Mouse (Mus musculus): ENCODE results near the gene Glt28d2. TPM values are rescaled to one million over a fixed set of nuclear protein-coding genes. Genes with fewer than 3 reads are reported as not detected.
A peak's percentile ranks its signal among the peaks of the same experiment; 100 is the strongest.

Gene Glt28d2
- total RNA-seq, 2 experiments from 2014 or later, result 8.1 to 8.6 TPM

DNA sequence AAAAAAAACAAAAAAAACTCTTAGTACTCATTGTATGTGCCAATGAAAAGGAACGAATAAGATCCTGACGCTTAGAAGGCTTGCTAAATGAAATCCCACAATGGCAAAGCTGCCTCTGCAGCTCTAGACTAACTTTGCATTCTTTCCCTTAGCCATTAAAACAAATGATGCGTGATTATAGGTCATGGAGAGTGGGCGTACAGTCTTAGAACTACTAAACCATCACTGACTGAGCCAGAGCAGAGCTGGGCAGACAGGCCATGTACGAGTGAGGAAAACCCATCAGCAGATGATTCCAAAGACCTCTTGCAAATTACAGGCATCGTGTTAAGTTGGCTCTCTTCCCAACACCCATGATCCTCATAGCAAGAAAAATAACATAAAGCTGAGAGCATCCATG lies 59.5 kb downstream of the Glt28d2 start:
- DNase-seq, result no peak

DNA sequence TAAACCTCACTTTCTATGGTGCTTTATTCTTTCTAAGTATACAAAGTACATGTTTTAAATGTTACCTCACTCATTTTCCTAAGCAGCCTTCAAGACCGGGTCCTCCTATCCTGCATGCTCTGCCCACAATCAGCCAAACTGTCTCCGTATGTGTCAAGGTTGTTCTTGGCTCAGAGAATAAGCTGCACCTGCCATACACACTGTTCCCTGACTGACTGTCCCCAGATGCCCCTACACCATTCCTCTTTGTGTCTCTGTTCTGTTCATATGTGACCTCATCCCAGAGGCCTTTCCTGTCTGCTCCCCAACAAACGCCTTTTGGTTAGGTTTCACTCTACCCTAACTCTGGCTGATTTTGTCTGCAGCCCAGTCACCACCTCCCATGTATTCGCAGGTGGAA lies 60.0 kb downstream of the Glt28d2 start:
- DNase-seq, result peak; percentile 46 to 50

GRCm38 (mm10) chr3:85820839-85821548 lies 66.3 kb downstream of the Glt28d2 start:
- no peak for DNase-seq

Other genes with a start within 250 kb of the Glt28d2 start
- gene Fam160a1, start 70.2 kb downstream of the Glt28d2 start, total RNA-seq (2021), result 10 to 100 TPM; 47.6 to 48.0 TPM
- 10 to 100 TPM; 30.0 to 39.3 TPM for gene Gm37240, start within 50 bp of the Glt28d2 start, total RNA-seq (2021)
- 10 to 100 TPM; 15.4 to 18.2 TPM for gene Sh3d19, start 83.6 kb upstream of the Glt28d2 start, total RNA-seq (2021)
- not detected for gene Prss48, start 115.0 kb upstream of the Glt28d2 start, total RNA-seq (2021)

All from heart, adult 18-20 months (tissue).